Mouse (Mus musculus) left cerebral cortex, postnatal 36 days (tissue): Measurements from ENCODE around the gene Ngrn. TPM values are rescaled to one million over a fixed set of nuclear protein-coding genes. Genes with fewer than 3 reads are reported as not detected.

Experiments used
- DNase-seq, 2 experiments: peaks; one replicate each; pipeline ENCODE4 v3.0.0; 2021 to 2022; ENCODE audit warnings: low spot score in 2 of 2, mixed read lengths in 1 of 2
- intact Hi-C: fragments of 180-260 bp; cut with DNase I; formaldehyde crosslinking; loops from one replicate; pipeline ENCODE4 v1.15.1; 2025
- total RNA-seq, 2 experiments: library from RNA; stranded (reverse); gene quantifications; 2 replicates each; pipeline ENCODE4 v1.2.3; 2021

The Ngrn gene
- total RNA-seq, 2 experiments from 2014 or later = 44.8 to 45.9 TPM

DNA sequence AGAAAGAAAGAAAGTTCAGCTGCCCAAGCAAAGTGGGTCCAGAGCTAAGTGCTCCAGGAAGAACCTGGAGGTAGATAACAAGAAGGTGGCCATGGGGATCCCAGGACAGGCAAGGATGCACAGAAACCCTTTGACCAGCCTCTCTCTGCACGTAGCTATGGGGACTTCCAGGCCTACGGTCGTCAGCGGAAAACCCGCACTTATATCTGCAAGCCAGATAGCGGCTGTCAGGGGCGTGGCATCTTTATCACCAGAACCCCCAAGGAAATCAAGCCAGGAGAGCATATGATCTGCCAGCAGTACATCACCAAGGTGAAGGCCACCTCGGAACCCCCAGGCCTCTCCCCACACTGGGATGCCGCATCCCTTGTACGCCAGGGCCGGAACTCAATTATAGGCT lies 8.1 kb upstream of the Ngrn start:
- intact Hi-C loops = no loop called here
- DNase-seq = no peak

DNA sequence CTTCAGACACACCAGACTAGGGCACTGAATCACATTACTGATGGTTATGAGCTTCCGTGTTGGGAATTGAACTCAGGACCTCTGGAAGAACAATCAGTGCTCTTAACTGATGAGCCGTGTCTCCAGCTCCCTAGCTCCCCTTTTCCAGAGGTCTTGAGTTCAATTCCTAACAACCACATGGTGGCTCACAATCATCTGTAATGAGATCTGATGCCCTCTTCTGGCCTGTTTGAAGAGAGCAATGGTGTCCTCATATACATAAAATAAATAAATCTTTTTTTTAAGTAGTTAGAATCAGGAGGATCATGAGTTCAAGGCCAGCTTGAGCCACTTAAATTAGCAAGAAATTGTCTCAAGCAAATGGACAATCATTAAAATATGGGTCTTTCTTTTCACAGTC lies 5.0 kb upstream of the Ngrn start:
- no peak for DNase-seq

DNA sequence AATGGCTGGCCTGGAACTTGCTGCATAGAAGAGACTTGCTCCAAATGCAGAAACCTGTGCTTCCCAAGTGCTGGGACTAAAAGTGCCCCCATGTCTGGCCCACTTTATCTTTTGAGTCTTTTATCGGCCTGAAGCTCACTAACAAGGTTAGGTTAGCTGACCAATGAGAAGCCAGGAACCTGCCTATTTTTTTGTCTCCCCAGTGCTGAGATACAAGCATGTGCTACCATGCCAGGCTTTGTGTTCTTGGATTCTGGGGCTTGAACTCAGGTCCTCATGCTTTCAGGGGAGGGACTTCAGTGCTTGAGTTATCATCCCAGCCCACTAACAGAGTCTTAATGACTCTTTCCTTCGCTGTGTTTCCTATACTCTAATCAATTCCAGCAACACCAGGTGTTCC lies 3.3 kb upstream of the Ngrn start:
- no peak for DNase-seq
- intact Hi-C loops = no loop called here

More for the DNA sequence above, 5.0 kb upstream of the Ngrn start:
- intact Hi-C loops = no loop called here

DNA sequence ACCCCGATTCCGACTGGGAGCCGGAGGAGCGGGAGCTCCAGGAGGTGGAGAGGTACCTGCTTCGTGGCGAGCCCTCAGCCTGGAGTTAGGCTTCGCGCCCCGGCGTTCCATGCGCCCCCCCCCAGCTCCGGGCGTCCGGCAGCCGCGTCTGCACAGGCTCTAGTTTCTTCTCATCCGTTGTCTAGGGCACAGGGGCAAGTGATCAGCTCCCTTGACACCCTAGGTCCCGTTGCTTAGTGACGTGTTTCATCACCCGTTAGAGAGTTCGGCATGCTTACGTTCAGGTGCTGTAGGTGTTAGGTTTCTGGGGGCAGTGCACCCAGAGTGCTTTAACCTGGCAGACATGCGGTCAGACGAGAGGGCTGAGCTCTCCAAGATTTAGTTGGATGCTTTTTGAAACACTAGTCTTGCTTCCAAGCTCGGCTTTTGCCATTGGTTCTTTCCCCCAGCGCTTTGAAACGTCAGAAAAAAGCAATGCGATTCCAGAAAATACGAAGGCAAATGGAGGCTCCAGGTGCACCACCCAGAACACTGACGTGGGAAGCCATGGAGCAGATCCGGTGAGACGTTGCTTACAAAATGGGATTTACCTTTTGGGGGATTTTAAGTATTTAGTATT lies 466 bp downstream of the Ngrn start:
- intact Hi-C loops = no loop called here
- DNase-seq = peak; percentile 18 to 22

DNA sequence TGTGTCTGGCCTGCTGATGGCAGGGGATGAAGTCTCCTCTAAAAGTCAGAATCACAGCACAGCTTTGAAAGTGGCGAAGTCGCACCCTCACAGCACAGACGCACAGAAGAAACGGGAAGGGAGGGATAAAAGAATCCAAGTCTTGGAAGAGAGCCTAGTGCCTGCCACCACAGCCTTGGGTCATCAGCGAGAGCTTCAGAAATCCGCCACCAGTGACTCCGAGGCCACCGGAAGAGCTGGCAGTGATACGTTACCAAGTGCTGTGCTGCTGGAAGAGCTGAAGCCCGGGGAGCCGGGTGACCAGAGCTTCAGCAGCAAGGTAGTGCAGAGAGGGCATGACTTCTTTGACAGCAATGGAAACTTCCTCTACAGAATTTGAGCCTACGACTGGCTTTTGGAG lies 3.6 kb downstream of the Ngrn start:
- no peak for DNase-seq
- intact Hi-C loops = no loop called here

DNA sequence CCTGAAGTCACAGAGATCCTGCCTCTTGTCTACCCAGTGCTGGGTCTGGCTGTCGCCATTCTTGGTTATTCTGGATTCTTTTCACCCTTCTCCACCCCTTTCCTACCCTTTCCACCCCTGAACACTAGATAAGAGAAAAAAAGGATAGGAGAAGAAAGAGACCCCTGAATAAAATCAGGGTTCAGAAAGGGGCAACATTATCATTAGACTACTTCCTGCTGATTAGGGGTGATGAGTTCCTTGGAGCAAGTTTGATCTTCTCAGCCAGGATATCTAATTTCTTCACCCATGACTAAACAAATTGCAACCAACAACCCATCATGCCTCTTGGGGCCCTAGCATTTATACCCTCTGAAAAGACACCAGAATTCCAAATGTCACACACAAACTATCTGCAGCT lies 6.7 kb downstream of the Ngrn start:
- no peak for DNase-seq
- intact Hi-C loops = no loop called here

DNA sequence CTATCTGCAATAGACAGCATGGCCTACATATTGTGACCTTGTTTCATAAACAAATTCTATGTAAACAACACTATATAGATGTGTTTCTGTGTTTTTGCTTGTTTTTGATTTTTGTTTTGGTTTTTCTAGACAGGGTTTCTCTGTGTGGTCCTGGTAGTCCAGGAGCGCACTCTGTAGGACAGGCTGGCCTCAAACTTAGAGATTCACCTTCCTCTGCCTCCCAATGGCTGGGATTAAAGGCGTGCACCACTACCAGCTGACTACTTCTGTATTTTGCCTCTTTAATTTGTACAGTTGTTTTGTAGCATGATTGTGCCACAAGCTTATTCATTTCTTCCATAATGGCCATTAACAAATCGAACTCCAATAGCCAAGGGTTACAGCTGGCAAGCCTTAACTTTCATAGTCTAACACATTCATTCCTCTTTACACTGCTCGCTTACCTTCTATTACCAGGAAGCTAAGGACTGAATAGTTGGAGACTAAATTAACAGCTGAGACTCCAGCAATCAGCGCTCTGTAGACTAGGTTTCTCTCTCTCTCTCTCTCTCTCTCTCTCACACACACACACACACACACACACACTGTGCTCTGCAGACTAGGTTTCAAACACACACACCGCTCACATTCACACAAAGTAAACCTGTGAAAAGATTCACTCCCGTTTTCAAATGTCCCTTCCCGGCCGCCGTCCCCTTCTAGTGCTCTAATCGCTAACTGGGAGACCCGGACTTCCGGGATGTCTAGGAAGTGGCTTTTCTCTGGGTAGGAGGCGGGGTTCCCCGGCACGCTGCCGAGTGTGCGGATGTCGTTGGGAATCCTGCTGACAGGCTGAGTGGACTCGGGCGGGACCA lies 8.1 kb downstream of the Ngrn start, which contains the start of gene Vps33b:
Gene Vps33b (plus strand): TSS at position 753 of the 854 bp plus-strand sequence.
- DNase-seq = peak; percentile 94 to 97
- intact Hi-C loops = no loop called here

DNA sequence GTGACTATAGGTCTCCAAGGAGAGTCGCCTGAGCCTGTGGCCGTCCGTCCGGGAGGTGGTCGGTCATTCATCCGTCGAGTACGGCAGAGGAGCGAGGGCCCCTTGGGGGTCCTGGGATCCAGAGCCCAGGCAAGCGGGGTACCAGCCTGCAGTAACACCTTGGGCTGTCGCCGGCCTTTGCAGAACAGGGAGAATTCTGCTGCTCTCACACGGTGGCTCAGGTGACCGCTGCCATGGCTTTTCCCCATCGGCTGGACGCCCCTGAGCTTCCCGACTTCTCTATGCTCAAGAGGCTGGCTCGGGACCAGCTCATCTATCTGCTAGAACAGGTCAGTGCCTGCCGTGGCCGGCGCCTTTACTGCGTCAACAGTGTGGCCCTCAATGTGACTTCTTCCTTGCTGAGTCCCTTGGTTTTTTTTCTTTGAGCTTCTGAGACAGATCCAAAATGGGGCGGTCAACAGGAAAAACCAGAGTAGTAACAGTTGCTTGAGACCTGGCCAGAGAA lies 8.8 kb downstream of the Ngrn start:
- no peak for DNase-seq
- intact Hi-C loops = no loop called here

DNA sequence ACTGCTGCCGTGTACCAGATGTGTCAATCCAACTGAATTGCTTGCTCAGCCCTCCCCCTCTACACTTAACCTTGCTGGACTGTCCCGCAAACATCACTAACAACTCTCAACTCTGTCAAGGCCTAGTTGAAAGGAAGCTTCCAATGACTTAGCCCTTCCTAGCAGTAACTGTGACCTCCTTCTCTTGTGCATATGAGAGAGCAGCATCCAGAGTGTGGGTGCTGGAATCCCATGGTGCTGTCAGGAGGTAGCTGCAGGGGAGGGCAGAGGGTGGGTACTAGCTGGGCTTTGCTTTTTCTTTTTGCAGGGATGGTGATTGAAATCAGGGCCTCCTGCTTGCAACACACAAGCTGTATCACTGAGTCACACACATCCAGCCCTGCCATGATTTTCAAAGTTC lies 12.4 kb downstream of the Ngrn start:
- DNase-seq = no peak
- intact Hi-C loops = no loop called here

DNA sequence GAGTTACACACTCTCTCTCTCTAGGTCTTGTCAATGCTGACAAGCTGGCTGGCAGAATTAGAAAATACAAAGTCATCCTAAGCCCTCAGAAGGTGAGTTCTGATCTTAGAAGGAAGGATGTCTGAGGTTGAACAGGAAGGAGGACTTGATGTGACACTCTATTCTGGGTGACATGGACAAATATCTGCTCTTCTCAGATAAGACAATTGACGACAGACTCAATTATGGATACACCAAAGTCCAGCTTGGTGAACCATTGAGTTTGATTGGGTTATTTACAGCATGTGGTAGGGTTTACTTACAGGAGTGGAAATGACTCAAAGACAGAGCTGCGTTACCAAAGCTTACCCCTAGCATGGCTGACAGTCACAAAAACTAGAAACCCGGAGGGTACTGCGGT lies 15.4 kb downstream of the Ngrn start:
- no peak for DNase-seq
- intact Hi-C loops = no loop called here

DNA sequence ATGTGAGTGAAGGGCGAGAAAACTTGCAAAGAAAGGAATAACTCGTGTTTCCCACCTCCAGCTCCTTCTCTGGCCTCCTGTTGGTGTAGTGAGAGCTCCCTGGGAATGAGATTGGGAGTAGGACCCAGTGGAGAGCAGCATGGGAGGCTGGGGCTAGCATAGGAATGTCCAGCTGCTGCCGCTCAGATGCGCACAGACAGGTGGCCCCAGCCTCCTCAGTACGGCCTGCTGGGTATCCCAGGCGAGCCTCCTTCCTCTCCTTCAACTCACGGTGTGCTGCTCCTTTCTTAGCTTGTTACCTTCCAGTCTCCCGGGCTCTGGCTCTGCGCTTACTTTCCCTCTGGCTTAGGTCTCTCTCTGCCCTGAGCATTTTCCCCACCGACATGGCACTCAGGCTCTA lies 19.0 kb downstream of the Ngrn start:
- DNase-seq = no peak
- intact Hi-C loops = no loop called here

DNA sequence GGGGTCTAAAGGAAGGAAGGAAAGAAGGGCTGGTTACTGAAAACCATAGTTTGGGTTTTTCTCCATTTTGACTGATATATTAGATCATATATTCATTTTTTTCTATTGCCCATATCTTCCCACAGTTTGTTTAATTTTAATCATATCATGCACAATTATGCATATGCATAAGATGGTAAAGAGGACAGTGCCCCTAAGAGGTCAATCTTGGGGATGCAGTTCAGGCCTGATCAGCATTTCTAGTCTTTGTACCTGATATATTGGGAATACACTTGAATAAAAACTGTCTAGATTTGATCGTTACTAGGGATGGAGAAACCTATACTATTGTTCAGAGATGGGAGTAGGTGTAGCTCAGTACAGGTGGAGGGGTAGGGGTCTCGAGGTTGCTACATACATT lies 20.0 kb downstream of the Ngrn start:
- intact Hi-C loops = no loop called here
- DNase-seq = no peak

DNA sequence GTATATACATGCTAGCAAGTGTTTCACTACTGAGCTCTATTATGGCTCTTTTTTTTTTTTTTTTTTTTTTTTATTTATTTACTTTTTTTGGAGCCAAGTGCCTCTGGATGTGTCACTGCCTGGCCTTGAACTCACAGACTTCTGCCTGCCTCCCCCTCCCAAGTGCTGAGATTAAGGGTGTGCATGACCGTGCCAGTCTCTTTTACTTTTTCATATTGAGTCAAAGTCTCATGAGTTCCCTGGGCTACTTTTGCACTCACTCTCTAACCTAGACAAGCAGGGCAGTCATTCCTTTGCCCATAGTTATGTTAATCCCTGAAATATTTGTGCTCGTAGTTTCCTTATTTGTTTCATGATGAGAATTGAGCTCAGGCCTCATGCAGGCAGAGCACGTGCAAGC lies 20.6 kb downstream of the Ngrn start:
- intact Hi-C loops = no loop called here
- no peak for DNase-seq

DNA sequence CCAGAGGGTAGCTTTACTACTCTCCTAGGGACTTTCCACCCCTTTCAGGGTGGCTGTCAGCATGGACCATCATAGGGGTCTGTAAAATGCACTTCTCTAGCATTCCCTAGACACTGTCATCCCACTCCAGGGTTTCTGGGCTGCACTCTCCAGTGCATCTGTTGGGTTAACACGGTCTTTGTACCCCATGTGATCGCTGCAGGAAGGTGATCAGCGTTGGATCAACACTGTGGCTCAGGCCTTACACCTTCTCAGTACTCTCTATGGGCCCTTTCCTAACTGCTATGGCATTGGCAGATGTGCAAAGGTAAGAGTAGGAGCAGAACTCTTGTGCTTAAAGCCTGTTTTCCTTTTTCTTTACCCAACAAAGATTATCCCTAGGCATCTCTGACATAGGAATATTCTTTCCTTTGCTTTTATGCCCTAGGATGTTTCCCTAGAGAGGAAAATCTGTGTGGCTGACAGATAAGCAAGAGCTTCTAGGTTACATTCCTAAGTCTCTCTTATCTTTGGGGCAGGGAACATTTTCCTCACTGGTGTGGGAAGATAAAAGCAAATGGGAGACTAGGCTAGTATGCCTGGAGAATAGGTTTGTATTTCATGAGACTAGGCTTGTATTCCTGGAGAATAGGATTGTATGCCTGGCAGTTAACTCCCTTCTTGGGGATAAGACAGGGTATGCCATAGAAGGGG lies 22.4 kb downstream of the Ngrn start:
- DNase-seq = no peak
- intact Hi-C loops = no loop called here

DNA sequence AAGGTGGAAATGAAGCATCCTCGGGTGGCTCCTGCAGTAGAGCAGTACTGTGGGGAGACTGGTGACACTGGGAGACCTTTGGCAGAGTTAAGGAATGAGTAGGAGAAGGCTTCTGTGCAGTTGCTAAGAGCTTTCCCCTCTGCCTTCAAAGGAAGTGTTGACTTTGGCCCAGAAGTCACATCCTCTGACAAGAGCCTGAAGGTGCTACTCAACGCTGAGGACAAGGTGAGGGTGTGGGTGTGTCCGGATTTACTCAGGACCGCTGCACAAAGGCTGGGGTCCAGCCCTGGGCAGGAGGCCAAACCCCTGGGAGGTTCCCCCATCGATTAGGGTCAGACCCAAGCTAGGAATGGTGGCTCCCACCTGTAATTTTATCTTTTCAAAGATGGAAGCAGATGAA lies 23.4 kb downstream of the Ngrn start:
- no peak for DNase-seq
- intact Hi-C loops = no loop called here

DNA sequence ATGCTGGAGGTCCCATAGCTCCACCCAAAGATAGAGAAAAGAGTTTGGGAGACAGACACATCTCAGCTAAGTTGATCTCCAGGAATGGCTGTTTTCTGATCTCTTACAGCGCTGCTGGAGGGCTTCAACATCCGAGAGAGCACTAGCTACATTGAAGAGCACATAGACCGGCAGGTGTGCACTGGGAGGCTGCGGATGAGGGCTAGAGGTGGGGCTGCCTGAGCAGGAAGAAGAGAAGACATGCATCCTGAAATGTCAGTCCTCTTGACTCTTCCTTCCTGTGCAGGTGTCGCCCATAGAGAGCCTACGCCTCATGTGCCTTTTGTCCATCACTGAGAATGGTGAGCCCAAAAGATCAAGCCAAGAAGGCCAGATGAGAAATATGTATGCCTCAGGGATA lies 24.7 kb downstream of the Ngrn start:
- intact Hi-C loops = no loop called here
- DNase-seq = no peak

DNA sequence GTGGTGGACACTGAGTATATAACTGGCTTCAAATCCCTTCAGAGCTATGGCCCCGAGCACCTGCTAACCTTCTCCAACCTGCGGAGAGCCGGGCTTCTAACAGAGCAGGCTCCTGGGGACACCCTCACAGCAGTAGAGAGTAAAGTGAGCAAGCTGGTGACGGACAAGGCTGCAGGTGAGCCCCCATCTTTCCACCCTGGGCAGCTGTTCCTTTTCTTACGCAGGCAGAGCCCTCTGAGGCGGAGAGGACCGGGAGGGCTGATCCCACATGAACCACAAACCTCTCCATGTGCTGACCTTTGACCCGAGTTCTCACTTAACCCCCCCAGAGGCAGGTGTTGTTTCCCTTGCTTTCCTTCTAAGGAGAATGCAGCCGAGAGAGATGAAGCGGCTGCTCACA lies 26.7 kb downstream of the Ngrn start:
- intact Hi-C loops = no loop called here
- DNase-seq = no peak

DNA sequence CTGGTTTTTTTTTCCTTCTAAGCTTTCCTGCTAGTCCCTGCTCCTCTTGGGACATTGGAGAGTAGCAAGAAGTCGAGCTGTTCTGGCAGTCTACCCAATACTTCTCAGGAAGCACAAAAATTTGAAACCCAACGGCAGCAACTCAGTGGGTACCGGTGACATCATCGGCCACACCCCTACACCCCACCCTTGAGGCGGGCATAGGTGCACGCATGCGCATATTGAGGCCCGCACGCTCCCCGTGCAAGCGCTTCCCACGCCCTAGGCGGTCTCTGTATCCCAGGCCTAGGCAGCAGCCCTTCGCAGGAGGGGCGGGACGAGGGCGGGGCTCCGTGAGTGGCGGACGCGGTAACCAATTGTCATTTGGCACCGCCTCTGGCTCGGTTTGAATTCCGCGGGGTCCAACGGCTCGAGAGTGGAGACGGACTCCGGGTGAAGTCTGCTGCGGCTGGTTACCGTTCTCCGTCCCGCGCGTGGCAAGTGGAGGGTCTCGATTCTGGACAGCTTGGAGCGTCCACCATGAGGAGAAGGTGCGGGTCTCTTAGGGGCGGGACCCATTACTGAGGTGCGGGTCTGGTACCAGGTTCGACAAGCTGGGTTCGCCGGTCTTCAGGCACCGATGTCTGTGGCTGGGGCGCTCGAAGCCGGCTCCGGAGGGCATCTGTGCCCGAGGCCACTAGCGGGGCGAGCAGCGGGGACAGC lies 33.2 kb downstream of the Ngrn start, which contains the start of gene Prc1:
Gene Prc1 (plus strand): TSS at position 389 of the 702 bp plus-strand sequence.
- intact Hi-C loops = no loop called here
- peak; percentile 98 to 99 for DNase-seq

DNA sequence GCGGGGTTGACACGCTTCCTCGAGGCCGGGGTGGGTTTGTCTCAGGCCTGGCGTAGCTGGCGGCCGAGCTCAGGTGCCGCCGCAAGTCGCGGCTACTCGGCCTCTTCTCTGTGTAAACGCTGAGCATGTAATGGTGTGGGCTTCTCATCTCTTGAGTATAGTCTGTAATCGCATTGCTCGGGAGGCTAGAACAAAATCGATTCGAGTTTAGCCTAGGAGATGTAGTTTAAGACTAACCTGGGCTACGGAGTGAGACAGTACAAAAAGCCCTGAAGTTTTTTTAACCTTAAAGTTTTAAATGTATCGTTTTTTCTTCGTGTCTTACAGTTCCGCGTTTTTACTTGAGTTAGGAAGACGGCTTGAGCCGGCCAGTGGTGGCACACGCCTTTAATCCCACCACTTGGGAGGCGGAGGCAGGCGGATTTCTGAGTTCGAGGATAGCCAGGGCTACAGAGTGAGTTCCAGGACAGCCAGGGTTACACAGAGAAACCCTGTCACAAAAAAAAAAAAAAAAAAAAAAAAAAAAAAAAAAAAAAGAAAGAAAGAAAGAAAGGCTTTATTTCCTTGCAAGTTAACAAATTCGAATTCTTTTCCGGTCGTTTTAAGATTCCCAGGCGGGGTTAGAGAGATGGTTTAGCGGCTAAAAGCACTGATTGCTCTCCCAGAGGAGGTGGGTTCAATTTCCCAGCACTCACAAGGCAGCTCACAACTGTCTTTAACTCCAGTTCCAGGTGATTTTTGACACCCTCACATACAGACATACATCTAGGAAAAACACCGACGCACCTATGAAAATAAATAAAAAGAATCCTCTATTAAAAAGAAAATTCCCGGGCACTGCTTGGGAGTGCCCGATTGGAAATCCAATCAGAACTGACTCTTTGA lies 34.0 kb downstream of the Ngrn start:
- intact Hi-C loops = no loop called here
- no peak for DNase-seq
